Mouse (Mus musculus) lung, postnatal 0 days (tissue): Measurements from ENCODE around the gene C2cd4b. TPM values are rescaled to one million over a fixed set of nuclear protein-coding genes. Genes with fewer than 3 reads are reported as not detected.
A peak's percentile ranks its signal among the peaks of the same experiment; 100 is the strongest.

Experiments
- ATAC-seq: fragments of 200-750 bp; cut with Nextera tagmentation; 2 replicates; pipeline ENCODE4 v1.8.0; 2017; ENCODE audit warnings: moderate library complexity
- DNase-seq: peaks from one replicate; pipeline ENCODE4 v3.0.0-alpha.2; 2016; ENCODE audit warnings: low spot score
- H3K27ac ChIP-seq: fragments of 300-500 bp; sonication (generic); 2 replicates; pipeline ENCODE4 v1.5.1; 2014; ENCODE audit warnings: antibody characterized with exemption, mild to moderate bottlenecking, low read length, mixed read lengths
- H3K27me3 ChIP-seq: fragments of 300-500 bp; sonication (generic); replicated peaks from 2 replicates; pipeline ENCODE4 v1.6.1; 2014; ENCODE audit warnings: low read length, mixed read lengths; ENCODE audit not compliant: insufficient read depth
- H3K36me3 ChIP-seq: fragments of 300-500 bp; sonication (generic); 2 replicates; pipeline ENCODE4 v1.6.1; 2014; ENCODE audit warnings: low read length, mixed read lengths; ENCODE audit not compliant: insufficient read depth
- H3K4me1 ChIP-seq: fragments of 300-500 bp; sonication (generic); 2 replicates; pipeline ENCODE4 v1.6.1; 2014; ENCODE audit warnings: antibody characterized with exemption, low read depth, low read length, mixed read lengths; ENCODE audit not compliant: insufficient read depth
- H3K4me2 ChIP-seq: fragments of 300-500 bp; sonication (generic); replicated peaks from 2 replicates; pipeline ENCODE4 v1.6.1; 2014; ENCODE audit warnings: low read depth, mild to moderate bottlenecking, low read length, moderate library complexity, mixed read lengths
- H3K4me3 ChIP-seq: fragments of 300-500 bp; sonication (generic); 2 replicates; pipeline ENCODE4 v1.5.1; 2014; ENCODE audit warnings: low read depth, low read length
- H3K9ac ChIP-seq: fragments of 300-500 bp; sonication (generic); replicated peaks from 2 replicates; pipeline ENCODE4 v1.6.1; 2014; ENCODE audit warnings: low read depth, mild to moderate bottlenecking
- H3K9me3 ChIP-seq: fragments of 300-500 bp; sonication (generic); 2 replicates; pipeline ENCODE4 v1.6.1; 2016; ENCODE audit warnings: low read length, mixed read lengths
- CTCF ChIP-seq: IDR thresholded peaks from 2 replicates; pipeline ENCODE4 v1.5.1; 2016; ENCODE audit warnings: antibody characterized with exemption, mild to moderate bottlenecking
- EP300 ChIP-seq: IDR thresholded peaks from 2 replicates; pipeline ENCODE4 v1.6.1; 2016; ENCODE audit warnings: antibody characterized with exemption, mild to moderate bottlenecking, control low read depth
- WGBS: fragments of 180-500 bp; shearing (Covaris S2); extraction: QIAGEN DNeasy Blood & Tissue Kit; methylation state at CpG from one replicate; pipeline ENCODE4 v1.1.7; 2014; 5-methylcytosine and 5-hydroxymethylcytosine counted together
- polyA plus RNA-seq: library from polyadenylated mRNA; unstranded; fragments of >200 nt; fragmentation: Nextera tagmentation; extraction: Ambion mirVana; gene quantifications from 2 replicates; pipeline ENCODE4 v1.2.1, GENCODE M21; 2015

The C2cd4b gene
- polyA plus RNA-seq, 1 experiment from 2014 or later = 7.7 TPM

DNA sequence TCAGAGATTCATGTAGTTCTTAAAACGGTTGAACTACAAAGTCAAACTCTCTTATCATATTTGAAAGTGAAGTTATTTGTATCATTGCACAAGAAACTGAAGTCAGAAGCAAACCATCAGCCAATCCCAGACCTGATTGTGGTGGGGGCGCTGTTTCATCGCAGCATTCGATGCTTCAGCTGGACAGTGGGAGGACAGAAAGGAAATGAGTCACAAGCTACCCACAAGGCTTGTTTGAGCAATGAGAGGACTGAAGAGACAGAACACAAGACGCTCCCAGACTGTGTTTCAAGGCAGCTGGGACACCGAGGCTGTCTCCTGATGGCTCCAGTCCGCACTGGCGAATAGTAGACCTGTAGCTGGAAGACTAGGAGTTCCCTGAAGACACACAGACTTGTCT lies 36.9 kb upstream of the C2cd4b start:
- H3K36me3 ChIP-seq = no peaks in the 10 kb centered on the region
- ATAC-seq (no peak), DNase-seq (peak; percentile 16)
- no peak overlapping the region for H3K27ac ChIP-seq
- no peaks in the 10 kb centered on the region for H3K27me3 ChIP-seq
- no peaks in the 10 kb centered on the region for H3K4me1 ChIP-seq
- H3K4me3 ChIP-seq = no peak overlapping the region
- 78% methylated on average over 8 of the region's 8 CpGs for WGBS
- no peak overlapping the region for H3K9ac ChIP-seq
- H3K9me3 ChIP-seq = no peaks in the 10 kb centered on the region
- no peak overlapping the region for H3K4me2 ChIP-seq
- TF ChIP-seq EP300 = no peak
- TF ChIP-seq CTCF = 0 out of 2 replicates have a peak, but pooled peaks have one; percentile 13

DNA sequence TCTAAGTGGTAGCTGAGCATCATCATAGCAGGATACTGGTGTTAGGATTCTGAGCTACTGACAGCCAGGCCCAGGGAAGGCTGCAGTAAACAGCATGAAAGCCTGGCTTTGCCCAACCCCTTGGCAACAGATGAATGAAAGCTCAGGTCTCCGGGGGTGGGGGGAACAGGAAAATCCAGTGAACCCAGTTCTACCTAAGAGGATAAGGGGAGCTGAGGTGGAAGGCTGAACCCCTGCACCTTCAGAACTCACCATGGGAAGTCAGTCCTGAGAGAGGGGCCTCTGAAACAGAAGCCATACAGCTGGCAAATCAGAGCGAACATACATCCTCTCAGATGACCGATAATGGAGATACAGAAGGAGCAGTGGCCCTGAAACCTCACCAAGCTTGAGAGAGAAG lies 34.0 kb upstream of the C2cd4b start:
- Histone ChIP-seq H3K27ac (no peak overlapping the region), H3K4me1 (no peaks in the 10 kb centered on the region), H3K27me3 (no peaks in the 10 kb centered on the region), H3K4me2 (no peak overlapping the region), H3K9ac (no peak overlapping the region), H3K36me3 (no peaks in the 10 kb centered on the region), H3K4me3 (no peak overlapping the region), H3K9me3 (no peaks in the 10 kb centered on the region)
- ATAC-seq (no peak), DNase-seq (no peak)
- WGBS = 36% methylated on average over 3 of the region's 3 CpGs
- TF ChIP-seq EP300 (no peak), CTCF (no peak)

DNA sequence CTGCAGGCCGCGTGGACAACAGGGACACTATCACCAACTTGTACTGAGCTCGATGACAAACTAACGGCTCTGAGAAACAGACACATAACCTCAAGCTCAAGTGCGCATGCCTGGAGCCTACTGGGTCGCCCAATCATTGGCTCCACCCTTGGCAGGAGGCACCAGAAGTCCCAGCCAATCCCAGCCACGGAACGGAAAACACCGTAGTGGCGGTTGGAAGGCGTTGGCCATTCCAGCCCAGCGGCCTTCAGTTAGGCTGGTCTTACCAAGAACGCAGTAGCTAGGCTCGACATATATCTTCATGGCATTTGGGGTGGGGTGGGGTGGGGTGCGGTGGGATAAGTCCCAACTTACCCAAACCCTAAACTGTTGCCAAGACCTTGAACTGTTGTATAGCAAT lies 25.5 kb upstream of the C2cd4b start:
- 91% methylated on average over 15 of the region's 15 CpGs for WGBS
- Histone ChIP-seq H3K36me3 (no peaks in the 10 kb centered on the region), H3K27me3 (no peaks in the 10 kb centered on the region), H3K4me3 (no peak overlapping the region), H3K4me1 (no peaks in the 10 kb centered on the region), H3K9me3 (no peaks in the 10 kb centered on the region), H3K27ac (no peak overlapping the region), H3K9ac (no peak overlapping the region), H3K4me2 (no peak overlapping the region)
- DNase-seq (no peak), ATAC-seq (no peak)
- TF ChIP-seq CTCF = no peak
- TF ChIP-seq EP300 = no peak

DNA sequence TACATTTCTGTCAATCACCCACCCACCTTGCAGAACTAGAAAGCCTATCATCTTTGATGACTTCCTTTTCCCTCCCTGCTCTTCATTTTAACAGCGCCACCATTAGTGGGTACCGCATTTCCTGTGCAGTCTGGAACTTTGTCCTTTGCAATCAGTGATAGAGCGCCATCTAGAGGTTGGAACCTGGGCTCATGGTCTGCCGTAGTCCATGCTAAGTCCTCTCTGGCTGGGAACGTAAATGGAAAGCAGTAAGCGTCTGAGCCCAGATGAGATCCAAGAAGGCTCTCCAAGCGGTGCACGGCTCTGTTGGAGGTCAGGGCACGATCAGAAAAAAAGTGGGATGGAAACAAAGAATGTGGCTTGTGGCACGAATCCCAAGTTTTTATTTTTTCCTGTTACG lies 23.8 kb upstream of the C2cd4b start:
- TF ChIP-seq CTCF (peak; percentile 79), EP300 (no peak)
- Histone ChIP-seq H3K9ac (no peak overlapping the region), H3K4me1 (no peaks in the 10 kb centered on the region), H3K27ac (no peak overlapping the region), H3K4me2 (no peak overlapping the region), H3K9me3 (no peaks in the 10 kb centered on the region), H3K4me3 (no peak overlapping the region), H3K36me3 (no peaks in the 10 kb centered on the region), H3K27me3 (no peaks in the 10 kb centered on the region)
- ATAC-seq (no peak), DNase-seq (peak; percentile 62)
- 37% methylated on average over 11 of the region's 11 CpGs for WGBS

DNA sequence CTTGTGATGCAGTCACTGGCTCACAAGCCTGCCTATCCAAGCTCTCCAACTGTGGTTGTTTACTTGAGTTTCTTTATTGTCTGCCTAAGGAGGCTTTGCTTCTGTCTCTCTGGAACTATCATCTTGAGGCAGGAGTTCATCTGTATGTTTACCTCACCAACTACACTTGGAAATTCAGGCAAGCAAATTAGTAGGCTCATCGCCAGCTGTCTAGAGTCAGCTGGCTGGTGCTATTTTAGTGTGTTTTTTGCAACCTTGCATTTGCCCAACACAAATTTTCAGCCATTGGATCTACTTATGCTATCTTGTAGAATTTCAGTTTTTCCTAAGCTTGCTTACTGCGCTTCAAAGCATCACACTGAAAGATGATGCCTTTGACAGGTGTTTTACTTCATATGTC lies 18.0 kb upstream of the C2cd4b start:
- H3K4me1 ChIP-seq = no peaks in the 10 kb centered on the region
- DNase-seq (no peak), ATAC-seq (no peak)
- no peaks in the 10 kb centered on the region for H3K36me3 ChIP-seq
- WGBS = 81% methylated on average over 2 of the region's 2 CpGs
- no peaks in the 10 kb centered on the region for H3K9me3 ChIP-seq
- H3K27ac ChIP-seq = no peak overlapping the region
- H3K27me3 ChIP-seq = no peaks in the 10 kb centered on the region
- H3K4me3 ChIP-seq = no peak overlapping the region
- H3K9ac ChIP-seq = no peak overlapping the region
- H3K4me2 ChIP-seq = no peak overlapping the region
- TF ChIP-seq CTCF (no peak), EP300 (no peak)

DNA sequence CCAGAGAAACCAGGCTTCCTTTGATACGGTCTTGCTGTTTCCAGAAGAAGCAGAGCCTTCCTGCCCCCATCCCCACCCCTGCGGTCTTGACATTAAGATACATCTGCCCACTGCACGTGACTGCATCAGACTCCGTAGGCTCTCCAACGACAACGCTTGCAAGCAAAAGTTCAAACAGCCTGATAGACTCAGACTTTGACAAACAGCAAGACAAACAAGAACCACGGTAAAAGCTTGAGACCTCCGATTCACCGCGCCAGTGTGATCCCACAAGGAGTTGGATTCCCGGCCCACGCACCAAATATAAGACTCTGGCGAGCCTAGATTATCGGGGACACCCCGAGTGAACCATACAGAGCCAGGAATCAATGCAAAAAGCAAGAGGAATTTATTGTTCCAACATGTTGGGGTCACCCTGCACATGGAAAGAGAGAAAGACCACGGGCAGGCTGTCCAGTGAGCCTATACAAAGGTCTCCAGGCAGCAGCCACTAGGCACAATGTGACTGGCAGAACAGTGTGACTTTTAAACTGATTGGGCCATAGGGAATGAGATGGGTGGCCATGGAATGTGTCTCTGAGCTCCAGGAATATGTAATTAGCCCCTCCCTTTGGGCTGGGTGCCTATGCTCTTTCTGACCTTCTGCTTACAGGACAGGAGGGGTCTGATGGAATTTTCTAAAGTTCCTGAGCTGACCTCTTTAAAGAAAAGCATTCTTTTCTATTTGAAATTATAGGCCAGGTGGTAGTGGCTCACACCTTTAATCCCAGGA lies 5.6 kb upstream of the C2cd4b start:
- no peaks in the 10 kb centered on the region for H3K36me3 ChIP-seq
- no peak overlapping the region for H3K4me2 ChIP-seq
- ATAC-seq (no peak), DNase-seq (no peak)
- whole genome bisulfite sequencing = 69% methylated on average over 16 of the region's 16 CpGs
- H3K27ac ChIP-seq = no peak overlapping the region
- no peak overlapping the region for H3K9ac ChIP-seq
- TF ChIP-seq EP300 (no peak), CTCF (no peak)
- H3K9me3 ChIP-seq = no peaks in the 10 kb centered on the region
- no peaks in the 10 kb centered on the region for H3K4me1 ChIP-seq
- no peaks in the 10 kb centered on the region for H3K27me3 ChIP-seq
- no peak overlapping the region for H3K4me3 ChIP-seq
